23 mouse cellular contexts compared by ENCODE assay signal in genomic region chr15:11524337-11525106, GRCm38 (mm10).
"Had no signal": no experiment of that assay in that cellular context is flagged by ENCODE, and none has a peak within 500 bp of the region (broad histone marks: within the 10 kb centered on the region; RNA-seq: fewer than 3 reads in every experiment).

No protein-coding gene starts in this region.

- H3K27me3 ChIP-seq: heart, embryonic 12.5 days; hindbrain, embryonic 12.5 days; intestine, embryonic 15.5 days; liver, embryonic 12.5 days had no signal

- H3K36me3 ChIP-seq: heart, embryonic 10.5 days; heart, embryonic 12.5 days; hindbrain, embryonic 10.5 days; hindbrain, embryonic 12.5 days; intestine, embryonic 15.5 days; limb, embryonic 10.5 days; limb, embryonic 12.5 days; liver, embryonic 12.5 days had no signal

- H3K4me3 ChIP-seq: gastrocnemius, adult 2 months; heart, embryonic 10.5 days; heart, embryonic 12.5 days; hindbrain, embryonic 10.5 days; hindbrain, embryonic 12.5 days; intestine, embryonic 15.5 days; limb, embryonic 10.5 days; limb, embryonic 12.5 days; liver, embryonic 12.5 days had no signal

- H3K4me2 ChIP-seq: heart, embryonic 12.5 days; hindbrain, embryonic 12.5 days; hindbrain, embryonic 14.5 days; intestine, embryonic 15.5 days; limb, embryonic 12.5 days; liver, embryonic 12.5 days had no signal

- H3K27ac ChIP-seq: gastrocnemius, adult 2 months; heart, embryonic 10.5 days; hindbrain, embryonic 10.5 days; hindbrain, embryonic 12.5 days; hindbrain, embryonic 14.5 days; intestine, embryonic 15.5 days; limb, embryonic 10.5 days; limb, embryonic 12.5 days; liver, embryonic 12.5 days; liver, embryonic 14.5 days had no signal

- DNase-seq: gastrocnemius, adult 2 months; gastrocnemius, postnatal 10 days; gastrocnemius, postnatal 25 days; heart, adult 18-20 months; heart, postnatal 10 days; heart, postnatal 4 days; kidney, adult 18-20 months; kidney, adult 8-10 months; kidney, postnatal 10 days; kidney, postnatal 25 days; kidney, postnatal 4 days; layer of hippocampus, adult 9-11 months; layer of hippocampus, postnatal 36 days had no signal

- H3K4me1 ChIP-seq: heart, embryonic 10.5 days; heart, embryonic 12.5 days; hindbrain, embryonic 10.5 days; hindbrain, embryonic 12.5 days; intestine, embryonic 15.5 days; limb, embryonic 12.5 days; liver, embryonic 12.5 days had no signal
